Mouse (Mus musculus) megakaryocyte, embryonic 14.5 days (primary cell): ENCODE results near the gene Gm20388. TPM values are rescaled to one million over a fixed set of nuclear protein-coding genes. Genes with fewer than 3 reads are reported as not detected.

Experiments
- H3K27me3 ChIP-seq: replicated peaks from 2 replicates; pipeline ENCODE3; 2012; ENCODE audit warnings: inconsistent platforms
- H3K36me3 ChIP-seq: replicated peaks from 2 replicates; pipeline ENCODE3; 2012; ENCODE audit warnings: low read length, inconsistent platforms, mixed read lengths
- H3K4me1 ChIP-seq: 2 replicates; pipeline ENCODE4 v1.6.1; 2012; ENCODE audit warnings: inconsistent platforms
- H3K4me3 ChIP-seq: replicated peaks from 2 replicates; pipeline ENCODE3; 2012; ENCODE audit warnings: moderate library complexity, mild to moderate bottlenecking, inconsistent platforms
- H3K9me3 ChIP-seq: 2 replicates; pipeline ENCODE4 v1.6.1; 2012; ENCODE audit warnings: inconsistent platforms
- FLI1 ChIP-seq: IDR thresholded peaks from 2 replicates; pipeline ENCODE4 v1.6.1; 2012; ENCODE audit warnings: low read length, inconsistent platforms, mixed read lengths
- GATA1 ChIP-seq: IDR thresholded peaks from 3 replicates; pipeline ENCODE4 v1.6.1; 2012; ENCODE audit warnings: mixed read lengths, low read length, inconsistent platforms, borderline replicate concordance
- polyA plus RNA-seq: library from polyadenylated mRNA; stranded (reverse); fragments of >175 nt; gene quantifications from 2 replicates; pipeline ENCODE4 v1.2.3, GENCODE M21; 2012; ENCODE audit warnings: low replicate concordance; ENCODE audit not compliant: insufficient read depth

The Gm20388 gene
- polyA plus RNA-seq, 1 experiment = 111 TPM

- Histone ChIP-seq H3K4me3 (peak overlapping the region; percentile 82), H3K36me3 (peaks cover 17% of the 10 kb centered on the region), H3K27me3 (no peaks in the 10 kb centered on the region), H3K4me1 (peaks cover 100% of the 10 kb centered on the region), H3K9me3 (no peaks in the 10 kb centered on the region)
- TF ChIP-seq FLI1 = no peak
These were observed 2434.8 kb downstream of the Gm20388 start for GRCm38 (mm10) chr8:122345181-122346095.

GRCm38 (mm10) chr8:122347811-122348552 is 2437.3 kb downstream of the Gm20388 start:
- H3K4me1 ChIP-seq = peaks cover 98% of the 10 kb centered on the region
- no peaks in the 10 kb centered on the region for H3K36me3 ChIP-seq
- no peaks in the 10 kb centered on the region for H3K27me3 ChIP-seq
- no peak overlapping the region for H3K4me3 ChIP-seq
- TF ChIP-seq GATA1 = no peak
- TF ChIP-seq FLI1 = no peak
- no peaks in the 10 kb centered on the region for H3K9me3 ChIP-seq

- Histone ChIP-seq H3K27me3 (peaks cover 4% of the 10 kb centered on the region), H3K4me3 (peak overlapping the region; percentile 84), H3K9me3 (no peaks in the 10 kb centered on the region), H3K4me1 (peaks cover 98% of the 10 kb centered on the region), H3K36me3 (no peaks in the 10 kb centered on the region)
- TF ChIP-seq GATA1 (no peak), FLI1 (no peak)
These were observed 2439.0 kb downstream of the Gm20388 start for GRCm38 (mm10) chr8:122349357-122350297.

- no peak overlapping the region for H3K4me3 ChIP-seq
- peaks cover 98% of the 10 kb centered on the region for H3K4me1 ChIP-seq
- no peak for TF ChIP-seq GATA1
- no peak for TF ChIP-seq FLI1
- H3K36me3 ChIP-seq = no peaks in the 10 kb centered on the region
- no peaks in the 10 kb centered on the region for H3K9me3 ChIP-seq
- H3K27me3 ChIP-seq = peaks cover 4% of the 10 kb centered on the region
These were observed 2439.9 kb downstream of the Gm20388 start for GRCm38 (mm10) chr8:122350309-122351089.

GRCm38 (mm10) chr8:122354157-122354556 is 2443.5 kb downstream of the Gm20388 start:
- Histone ChIP-seq H3K27me3 (peaks cover 15% of the 10 kb centered on the region), H3K4me1 (peaks cover 98% of the 10 kb centered on the region), H3K9me3 (no peaks in the 10 kb centered on the region), H3K36me3 (no peaks in the 10 kb centered on the region), H3K4me3 (no peak overlapping the region)
- TF ChIP-seq FLI1 = no peak
- TF ChIP-seq GATA1 = no peak

GRCm38 (mm10) chr8:122355642-122356606 is 2445.3 kb downstream of the Gm20388 start:
- H3K4me3 ChIP-seq = peak overlapping the region; percentile 78
- peaks cover 23% of the 10 kb centered on the region for H3K27me3 ChIP-seq

GRCm38 (mm10) chr8:122357202-122357601 is 2446.6 kb downstream of the Gm20388 start:
- H3K4me3 ChIP-seq = peak overlapping the region; percentile 53
- H3K4me1 ChIP-seq = peaks cover 92% of the 10 kb centered on the region
- no peaks in the 10 kb centered on the region for H3K36me3 ChIP-seq
- no peaks in the 10 kb centered on the region for H3K9me3 ChIP-seq
- peaks cover 34% of the 10 kb centered on the region for H3K27me3 ChIP-seq
- TF ChIP-seq GATA1 = no peak

More at GRCm38 (mm10) chr8:122355642-122356606, 2445.3 kb downstream of the Gm20388 start:
- Histone ChIP-seq H3K4me1 (peaks cover 92% of the 10 kb centered on the region), H3K36me3 (no peaks in the 10 kb centered on the region), H3K9me3 (no peaks in the 10 kb centered on the region)
- no peak for TF ChIP-seq FLI1
- TF ChIP-seq GATA1 = no peak

- TF ChIP-seq GATA1 = no peak
- TF ChIP-seq FLI1 = no peak
- H3K27me3 ChIP-seq = peaks cover 38% of the 10 kb centered on the region
- H3K4me1 ChIP-seq = peaks cover 93% of the 10 kb centered on the region
- peak overlapping the region; percentile 26 for H3K4me3 ChIP-seq
- H3K36me3 ChIP-seq = no peaks in the 10 kb centered on the region
- no peaks in the 10 kb centered on the region for H3K9me3 ChIP-seq
These were observed 2447.0 kb downstream of the Gm20388 start for GRCm38 (mm10) chr8:122357641-122358040.
